Mouse (Mus musculus) cerebellum, adult 8-10 months (tissue): Measurements from ENCODE around the gene Pcnt.

Experiments
- DNase-seq: peaks from one replicate; pipeline ENCODE4 v3.0.0; 2022

The Pcnt gene

DNA sequence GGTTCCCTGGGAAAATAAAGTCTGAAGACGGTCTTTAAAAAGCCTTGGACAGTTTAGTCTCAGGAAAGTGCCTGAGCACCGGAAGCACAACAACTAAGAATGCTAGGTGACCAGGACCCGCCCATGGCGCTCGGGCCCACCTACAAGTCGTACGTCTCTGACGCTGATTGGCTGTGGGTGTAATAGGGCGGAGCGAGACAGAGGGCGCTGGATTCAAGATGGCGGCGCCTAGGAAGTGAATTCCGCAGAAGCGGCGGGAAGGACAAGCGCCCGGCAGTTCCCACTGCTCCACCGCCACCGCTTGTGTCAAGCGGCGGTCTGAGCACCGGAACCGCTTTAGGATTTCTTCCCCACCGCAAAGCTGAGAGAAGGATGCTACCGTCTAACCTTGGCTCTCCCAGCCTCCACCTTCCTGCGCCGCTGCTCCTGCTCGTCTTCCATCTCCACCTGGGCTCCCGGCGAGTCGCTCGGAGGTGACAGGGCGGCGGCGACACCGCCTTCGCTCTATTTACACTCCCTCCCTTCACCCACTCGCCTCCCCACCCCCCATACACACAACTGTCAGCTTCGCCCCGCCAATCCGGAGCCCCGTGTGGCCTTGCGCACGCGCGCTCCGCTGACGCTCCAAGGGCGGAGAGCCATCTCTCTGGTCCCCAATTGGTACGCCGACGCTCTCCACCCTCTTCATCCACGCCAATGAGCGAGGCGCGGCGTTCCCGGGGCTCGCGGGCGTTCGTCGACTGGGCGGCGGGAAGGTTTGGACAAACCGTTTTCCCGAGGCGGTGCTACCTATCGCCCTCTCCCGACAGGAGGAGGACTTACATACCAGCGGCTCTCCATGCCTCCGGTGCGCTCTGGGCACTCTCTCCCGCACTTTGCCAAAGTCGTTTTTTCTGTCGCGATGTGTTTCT is at the start of gene Pcnt:
TSS of gene Pcnt (minus strand) at position 609 of the 911 bp plus-strand sequence.
- peak; percentile 96 for DNase-seq

DNA sequence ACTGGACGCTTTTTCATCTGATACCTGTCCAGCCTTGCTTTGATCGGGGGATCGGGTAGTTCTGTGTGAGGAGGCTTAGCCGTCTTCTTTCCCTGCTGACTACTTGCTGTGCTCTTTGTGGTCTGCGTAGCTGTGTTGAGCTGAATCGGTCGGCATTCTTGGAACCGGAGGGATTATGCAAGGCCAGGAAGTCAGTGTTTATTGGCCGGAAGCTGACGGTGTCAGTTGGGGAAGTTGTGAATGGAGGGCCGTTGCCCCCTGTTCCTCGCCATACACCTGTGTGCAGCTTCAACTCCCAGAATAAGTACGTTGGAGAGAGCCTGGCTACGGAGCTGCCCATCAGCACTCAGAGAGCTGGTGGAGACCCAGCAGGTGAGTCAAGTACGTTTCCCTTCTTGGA is 46.6 kb upstream of the Pcnt start:
- DNase-seq = no peak

- no peak for DNase-seq
Measured at GRCm38 (mm10) chr10:76488265-76488664, 45.7 kb upstream of the Pcnt start.

GRCm38 (mm10) chr10:76486302-76486701 is 43.7 kb upstream of the Pcnt start:
- DNase-seq = no peak

GRCm38 (mm10) chr10:76481480-76481879 is 38.9 kb upstream of the Pcnt start:
- DNase-seq = no peak

- DNase-seq = no peak
Measured at GRCm38 (mm10) chr10:76480851-76481250, 38.3 kb upstream of the Pcnt start.

DNA sequence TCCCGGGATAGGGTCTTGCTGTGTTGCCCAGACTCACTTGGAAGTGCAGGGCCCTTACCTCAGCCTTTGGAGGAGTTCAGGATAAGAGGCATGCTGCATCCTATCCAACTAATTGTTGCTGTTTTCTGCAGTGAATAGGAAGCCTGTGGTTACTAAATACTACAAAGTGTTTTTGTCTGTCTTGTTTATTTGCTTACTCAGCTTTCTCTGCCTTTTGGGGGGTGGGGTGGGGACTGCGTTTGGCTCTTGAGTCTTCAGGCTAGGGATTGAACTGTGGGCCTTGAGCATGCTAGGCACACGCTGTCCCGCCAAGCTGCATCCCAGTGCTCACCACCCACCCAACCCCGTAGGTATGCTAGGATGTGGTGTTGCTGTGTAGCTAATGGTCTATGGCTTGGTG is 31.2 kb upstream of the Pcnt start:
- no peak for DNase-seq

GRCm38 (mm10) chr10:76468203-76469162 is 25.9 kb upstream of the Pcnt start, which contains the start of the genes Mcm3ap and Ybey:
Gene Mcm3ap, plus strand, starts transcription at chr10:76468927.
Gene Ybey, minus strand, starts transcription at chr10:76469114.
- peak; percentile 87 for DNase-seq

- no peak for DNase-seq
Measured at GRCm38 (mm10) chr10:76462721-76463120, 20.1 kb upstream of the Pcnt start.

DNA sequence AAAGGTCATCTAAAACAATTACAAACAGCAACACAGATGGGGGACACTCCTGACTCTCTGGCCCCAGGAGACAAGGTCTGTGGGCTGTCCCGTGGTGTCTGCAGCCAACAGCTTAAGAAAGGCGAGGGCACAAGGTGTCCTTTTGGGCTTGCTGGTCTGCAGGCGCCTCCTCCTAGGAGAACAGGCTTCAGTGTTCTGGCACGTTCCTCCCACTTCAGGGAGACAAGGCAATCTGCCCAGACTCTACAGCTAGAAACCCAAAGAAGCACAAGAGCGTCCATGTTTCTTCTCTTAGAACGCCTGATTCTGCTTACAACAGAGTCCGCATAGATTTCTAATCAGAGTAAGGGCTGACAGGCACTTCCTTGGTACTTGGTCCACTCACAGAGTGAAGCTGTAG is 19.7 kb upstream of the Pcnt start:
- no peak for DNase-seq

DNA sequence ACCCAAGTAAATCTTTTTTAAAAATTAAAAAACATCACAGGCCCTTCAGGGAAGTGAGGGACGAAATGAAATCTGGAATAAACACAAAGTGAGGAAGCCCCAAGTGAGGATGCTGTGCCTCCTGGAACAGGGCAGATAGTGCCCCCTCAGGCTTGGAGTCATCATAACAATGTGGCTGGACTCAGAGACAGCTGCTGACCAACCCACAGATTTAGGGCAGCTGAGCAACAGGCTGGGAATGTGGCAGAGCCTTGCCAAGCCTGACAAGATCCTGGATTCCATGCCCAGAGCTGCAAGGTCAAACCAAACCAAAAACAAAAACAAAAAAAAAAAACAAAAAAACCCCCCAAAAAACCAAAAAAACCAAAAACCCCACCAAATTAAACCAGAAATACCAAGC is 18.7 kb upstream of the Pcnt start:
- DNase-seq = no peak

DNA sequence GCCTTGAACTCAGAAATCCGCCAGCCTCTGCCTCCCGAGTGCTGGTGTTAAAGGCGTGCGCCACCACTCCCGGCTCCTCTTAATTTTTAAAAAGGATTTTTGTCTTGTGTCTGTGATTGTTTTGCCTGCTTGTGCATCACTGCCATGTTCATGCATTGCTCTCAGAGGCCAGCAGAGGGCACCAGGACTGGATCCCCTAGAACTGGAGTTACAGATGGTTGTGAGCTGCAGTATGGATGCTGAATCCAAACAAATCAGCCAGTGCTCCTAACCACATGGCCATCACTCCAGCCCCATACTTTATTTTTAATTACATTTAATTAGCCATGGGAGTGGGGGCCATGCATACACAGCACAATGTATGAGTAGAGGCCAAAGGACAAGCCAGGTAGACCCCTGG is 12.7 kb upstream of the Pcnt start:
- no peak for DNase-seq

DNA sequence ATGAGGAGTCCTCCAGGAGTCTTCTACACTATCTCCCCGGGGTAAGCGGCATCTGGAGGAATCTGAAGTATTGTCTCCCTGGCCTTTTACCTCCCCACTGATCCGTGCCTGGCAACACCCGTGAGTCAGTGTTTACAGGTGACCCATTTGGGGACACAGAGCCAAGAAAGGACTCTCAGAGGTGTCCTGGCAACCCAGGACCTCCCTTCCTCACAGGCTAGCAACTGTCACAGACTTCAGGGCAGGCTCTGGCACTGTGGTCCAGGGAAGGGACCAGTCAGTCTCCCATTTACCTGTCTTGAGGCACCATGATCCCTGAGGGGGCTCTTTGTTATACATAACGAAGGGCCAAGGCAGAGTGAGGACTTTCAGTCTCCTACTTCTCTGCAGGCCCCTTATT is 6.3 kb upstream of the Pcnt start, which contains the start of gene 2610028H24Rik:
TSS of gene 2610028H24Rik (plus strand) at position 231 of the 400 bp plus-strand sequence.
- DNase-seq = no peak

GRCm38 (mm10) chr10:76447406-76448229 is 5.0 kb upstream of the Pcnt start:
- no peak for DNase-seq

DNA sequence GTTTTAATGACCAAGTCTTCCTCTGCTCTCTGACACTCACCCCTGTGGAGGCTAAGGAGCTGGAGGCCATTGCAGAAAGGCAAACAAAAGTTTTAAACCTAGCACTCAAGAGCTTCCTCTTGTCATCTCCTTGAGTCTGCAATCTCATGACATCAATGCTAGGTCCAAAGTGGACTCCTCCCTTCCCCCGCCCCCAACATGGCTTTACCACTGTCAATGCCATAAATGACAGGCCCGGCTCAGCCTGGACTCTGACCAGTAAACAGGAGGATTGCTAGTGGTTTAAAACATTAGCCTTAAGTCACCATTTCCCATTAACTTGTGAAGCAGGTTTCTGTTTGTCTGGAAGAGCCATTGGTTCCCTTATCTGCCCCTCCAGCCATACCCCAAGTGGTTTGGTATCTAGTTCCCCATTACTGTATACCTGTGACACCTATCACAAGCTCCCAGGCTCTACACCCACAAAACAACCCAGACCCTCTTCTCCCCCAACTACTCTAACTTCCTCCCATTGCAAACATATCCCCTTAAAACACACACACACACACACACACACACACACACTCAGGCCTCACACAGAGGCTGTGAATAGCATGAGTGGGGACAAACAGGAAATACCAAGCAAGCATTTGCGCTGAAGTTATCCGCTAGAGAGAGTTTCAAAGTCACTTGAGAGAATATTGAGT is 3.6 kb upstream of the Pcnt start:
- DNase-seq = no peak

DNA sequence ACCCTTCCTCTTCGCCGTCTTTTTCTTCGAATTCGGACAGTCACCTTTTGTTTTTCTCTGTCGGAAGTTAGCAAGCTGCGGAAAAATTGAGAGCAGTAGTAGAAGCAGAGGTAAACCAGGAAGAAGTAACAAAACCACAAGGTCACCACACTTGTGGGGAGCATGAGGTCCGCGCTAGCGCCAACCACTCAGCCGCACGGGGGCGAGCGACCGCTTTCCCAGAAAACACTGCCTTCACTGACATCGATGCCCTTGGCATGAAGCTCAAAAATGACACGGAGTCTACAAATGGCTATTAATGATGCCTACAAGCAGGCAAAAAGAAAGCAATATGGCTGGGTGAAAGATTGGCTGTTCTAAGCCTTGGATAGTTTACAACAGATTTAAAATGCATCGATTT is 2.3 kb downstream of the Pcnt start, which contains the start of gene AC141477.1:
TSS of gene AC141477.1 (minus strand) at position 164 of the 400 bp plus-strand sequence.
- no peak for DNase-seq

- no peak for DNase-seq
Measured at GRCm38 (mm10) chr10:76439107-76439890, 3.3 kb downstream of the Pcnt start.

DNA sequence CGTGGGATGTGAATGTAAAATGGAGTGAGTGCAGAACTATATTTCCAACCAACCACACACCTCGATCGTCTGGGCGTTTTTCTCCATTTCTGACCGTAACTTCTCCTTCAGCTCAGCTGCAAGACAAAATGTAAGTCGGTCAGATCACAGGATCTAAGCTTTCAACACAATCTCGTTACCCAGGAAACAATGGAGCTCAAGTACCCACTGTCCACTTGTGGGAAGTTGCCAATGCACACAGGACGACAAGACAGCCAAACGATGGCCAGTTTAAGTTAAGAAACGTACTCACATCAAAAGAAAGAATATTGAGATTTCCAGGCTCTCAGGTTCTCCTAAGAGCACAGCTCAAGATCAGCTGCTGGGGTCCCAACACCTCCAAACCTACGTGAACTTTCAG is 8.7 kb downstream of the Pcnt start:
- no peak for DNase-seq

DNA sequence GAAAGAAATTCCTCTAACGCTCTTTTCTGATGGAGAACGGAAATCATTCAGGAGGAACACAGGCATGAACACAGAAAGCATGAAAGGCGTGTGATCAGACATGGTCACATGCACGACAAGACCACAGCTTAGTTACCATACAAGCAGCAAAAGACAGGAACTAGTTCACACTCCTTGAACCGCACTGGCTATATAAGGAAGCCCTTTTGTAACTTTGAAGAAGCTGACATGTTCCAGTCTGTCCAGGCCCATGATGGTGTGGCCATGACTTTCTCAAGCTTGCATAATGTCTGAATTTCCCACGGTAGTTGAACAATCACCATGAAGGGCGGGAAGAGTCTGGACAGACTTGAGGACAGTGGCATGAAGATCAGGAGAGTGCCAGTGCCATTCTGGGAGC is 16.9 kb downstream of the Pcnt start:
- DNase-seq = no peak

DNA sequence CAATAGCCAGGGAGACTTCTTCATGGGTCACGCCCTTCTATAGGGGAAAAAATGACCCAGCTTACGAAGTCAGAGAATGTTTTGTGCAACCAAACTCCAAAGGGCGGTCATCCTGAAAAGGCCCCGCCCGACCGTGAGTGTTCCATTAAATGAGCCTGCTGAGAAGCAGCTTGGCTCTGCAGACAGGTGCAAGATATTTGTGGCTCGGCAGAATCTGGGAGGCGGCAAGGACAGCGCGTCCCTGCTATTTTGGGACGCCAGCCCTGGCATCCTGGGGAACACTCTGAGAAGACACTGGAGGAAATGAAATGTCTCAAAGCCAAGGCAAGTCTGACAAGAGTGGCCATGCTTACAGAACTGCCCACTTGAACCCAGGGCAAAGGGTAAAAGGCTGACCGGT is 25.8 kb downstream of the Pcnt start:
- peak; percentile 58 for DNase-seq

GRCm38 (mm10) chr10:76408520-76408919 is 34.1 kb downstream of the Pcnt start:
- DNase-seq = no peak
